Mouse (Mus musculus): ENCODE results near the gene Parn. TPM values are rescaled to one million over a fixed set of nuclear protein-coding genes. Genes with fewer than 3 reads are reported as not detected.

Gene Parn
- polyA plus RNA-seq, 1 experiment from 2014 or later = 29.1 TPM

DNA sequence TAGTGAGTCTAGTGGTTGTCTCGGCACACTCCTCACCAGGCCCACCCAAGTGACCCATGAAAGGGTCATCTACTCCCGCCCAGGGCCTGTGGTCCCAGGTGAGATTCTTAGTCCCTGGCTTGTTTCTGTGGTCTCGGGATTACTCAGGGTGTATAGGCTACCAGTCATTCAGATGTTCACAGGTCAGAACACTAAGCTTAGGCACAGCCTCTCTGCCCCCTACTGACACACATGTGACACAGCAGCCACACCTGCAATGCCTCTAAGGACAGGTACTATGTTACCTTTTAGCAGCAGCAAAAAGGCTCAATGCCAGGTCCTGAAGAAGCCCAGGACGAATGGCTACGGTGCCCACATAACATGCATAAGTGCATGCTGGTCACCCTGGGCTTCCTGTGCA is 136.7 kb downstream of the Parn start:
- Histone ChIP-seq H3K9ac (replicated peaks; ENCODE audit: low read depth, low read length) (no peak overlapping the region), H3K36me3 (ENCODE audit: control insufficient read depth, insufficient read depth, low read length) (no peaks in the 10 kb centered on the region), H3K27ac (ENCODE audit: low read depth, low read length) (no peak overlapping the region), H3K27me3 (ENCODE audit: control insufficient read depth, insufficient read depth, low read length) (no peaks in the 10 kb centered on the region), H3K4me2 (ENCODE audit: low read depth, low read length) (no peak overlapping the region), H3K4me3 (ENCODE audit: low read depth, low read length) (no peak overlapping the region), H3K9me3 (ENCODE audit: control insufficient read depth, low read length) (no peaks in the 10 kb centered on the region), H3K4me1 (ENCODE audit: control insufficient read depth, insufficient read depth, low read length) (no peaks in the 10 kb centered on the region)
- no peak for ATAC-seq (ENCODE audit: low read depth)
- WGBS = 89% methylated on average over 5 of the region's 5 CpGs

DNA sequence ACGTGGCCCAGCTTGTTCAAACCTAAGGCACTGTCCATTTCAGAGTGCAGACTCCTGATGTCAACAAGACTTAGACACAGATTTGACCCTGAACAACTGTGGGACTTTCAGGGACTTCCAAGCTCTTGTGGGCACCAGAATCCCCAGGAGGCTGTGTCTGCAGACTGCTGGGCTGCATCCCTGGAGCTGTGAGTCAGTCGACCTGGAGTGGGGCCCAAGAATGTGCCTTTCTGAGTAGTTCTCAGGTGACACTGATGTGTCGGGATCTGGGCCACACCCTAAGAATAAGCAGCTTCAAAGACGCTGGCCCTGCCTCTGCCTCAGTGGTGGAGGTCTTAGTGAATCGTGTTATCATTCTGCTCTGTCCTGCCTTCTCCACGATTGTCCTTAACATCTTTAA is 146.6 kb downstream of the Parn start:
- H3K4me1 ChIP-seq (ENCODE audit: control insufficient read depth, insufficient read depth, low read length) = no peaks in the 10 kb centered on the region
- no peak overlapping the region for H3K9ac ChIP-seq (replicated peaks; ENCODE audit: low read depth, low read length)
- H3K36me3 ChIP-seq (ENCODE audit: control insufficient read depth, insufficient read depth, low read length) = no peaks in the 10 kb centered on the region
- H3K4me3 ChIP-seq (ENCODE audit: low read depth, low read length) = no peak overlapping the region
- no peak overlapping the region for H3K4me2 ChIP-seq (ENCODE audit: low read depth, low read length)
- no peak for ATAC-seq (ENCODE audit: low read depth)
- H3K27me3 ChIP-seq (ENCODE audit: control insufficient read depth, insufficient read depth, low read length) = no peaks in the 10 kb centered on the region
- no peak overlapping the region for H3K27ac ChIP-seq (ENCODE audit: low read depth, low read length)
- WGBS = 82% methylated on average over 6 of the region's 6 CpGs
- H3K9me3 ChIP-seq (ENCODE audit: control insufficient read depth, low read length) = no peaks in the 10 kb centered on the region

DNA sequence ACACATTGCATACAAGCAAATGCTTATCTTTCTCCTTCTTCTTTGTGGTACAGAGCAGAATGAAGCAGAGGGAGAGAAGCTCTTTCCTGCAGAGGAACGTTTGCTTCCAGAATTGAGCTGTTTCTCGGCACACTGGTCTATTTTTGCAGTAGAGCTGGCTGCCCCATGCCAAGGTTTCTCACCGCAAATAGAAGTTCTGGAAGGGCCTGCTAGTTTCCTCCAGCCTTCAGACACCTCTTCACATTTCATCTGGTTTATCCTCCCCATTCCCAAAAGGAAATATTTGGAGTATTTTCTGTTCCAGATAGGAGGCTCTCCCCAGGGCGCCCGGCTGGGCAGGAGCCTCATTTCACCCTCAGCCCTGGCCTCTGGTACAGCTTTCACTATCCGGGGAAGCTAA is 147.7 kb downstream of the Parn start:
- H3K9ac ChIP-seq (replicated peaks; ENCODE audit: low read depth, low read length) = no peak overlapping the region
- WGBS = 94% methylated on average over 6 of the region's 6 CpGs
- no peak overlapping the region for H3K27ac ChIP-seq (ENCODE audit: low read depth, low read length)

DNA sequence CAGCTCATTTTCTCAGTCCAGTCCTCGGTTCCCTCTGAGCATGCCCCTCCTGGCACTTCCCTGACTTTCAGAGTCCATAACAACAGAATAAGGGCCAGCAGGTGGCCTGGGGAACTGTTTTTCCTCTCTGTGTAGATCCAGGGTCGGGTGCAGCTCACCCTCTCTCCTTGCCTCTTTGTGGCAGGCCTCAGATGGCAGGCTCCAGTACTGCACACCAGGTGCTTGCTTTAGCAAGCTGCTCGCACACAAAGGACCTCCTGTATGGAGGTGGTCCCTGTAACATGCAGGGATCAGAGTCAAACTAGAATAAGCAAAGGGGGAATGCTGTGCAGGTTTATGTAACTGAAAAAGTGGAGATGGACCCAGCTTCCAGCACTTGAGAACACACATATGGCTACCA is 151.8 kb downstream of the Parn start:
- H3K36me3 ChIP-seq (ENCODE audit: control insufficient read depth, insufficient read depth, low read length) = no peaks in the 10 kb centered on the region
- H3K4me3 ChIP-seq (ENCODE audit: low read depth, low read length) = no peak overlapping the region
- ATAC-seq (ENCODE audit: low read depth) = no peak
- H3K4me2 ChIP-seq (ENCODE audit: low read depth, low read length) = no peak overlapping the region
- H3K9ac ChIP-seq (replicated peaks; ENCODE audit: low read depth, low read length) = no peak overlapping the region
- no peaks in the 10 kb centered on the region for H3K9me3 ChIP-seq (ENCODE audit: control insufficient read depth, low read length)
- WGBS = 48% methylated on average over 3 of the region's 3 CpGs
- H3K27me3 ChIP-seq (ENCODE audit: control insufficient read depth, insufficient read depth, low read length) = no peaks in the 10 kb centered on the region
- H3K27ac ChIP-seq (ENCODE audit: low read depth, low read length) = no peak overlapping the region
- H3K4me1 ChIP-seq (ENCODE audit: control insufficient read depth, insufficient read depth, low read length) = no peaks in the 10 kb centered on the region

More for the DNA sequence above, 147.7 kb downstream of the Parn start:
- no peaks in the 10 kb centered on the region for H3K9me3 ChIP-seq (ENCODE audit: control insufficient read depth, low read length)
- ATAC-seq (ENCODE audit: low read depth) = no peak
- H3K27me3 ChIP-seq (ENCODE audit: control insufficient read depth, insufficient read depth, low read length) = no peaks in the 10 kb centered on the region
- H3K4me1 ChIP-seq (ENCODE audit: control insufficient read depth, insufficient read depth, low read length) = no peaks in the 10 kb centered on the region
- no peak overlapping the region for H3K4me2 ChIP-seq (ENCODE audit: low read depth, low read length)
- no peaks in the 10 kb centered on the region for H3K36me3 ChIP-seq (ENCODE audit: control insufficient read depth, insufficient read depth, low read length)
- no peak overlapping the region for H3K4me3 ChIP-seq (ENCODE audit: low read depth, low read length)

DNA sequence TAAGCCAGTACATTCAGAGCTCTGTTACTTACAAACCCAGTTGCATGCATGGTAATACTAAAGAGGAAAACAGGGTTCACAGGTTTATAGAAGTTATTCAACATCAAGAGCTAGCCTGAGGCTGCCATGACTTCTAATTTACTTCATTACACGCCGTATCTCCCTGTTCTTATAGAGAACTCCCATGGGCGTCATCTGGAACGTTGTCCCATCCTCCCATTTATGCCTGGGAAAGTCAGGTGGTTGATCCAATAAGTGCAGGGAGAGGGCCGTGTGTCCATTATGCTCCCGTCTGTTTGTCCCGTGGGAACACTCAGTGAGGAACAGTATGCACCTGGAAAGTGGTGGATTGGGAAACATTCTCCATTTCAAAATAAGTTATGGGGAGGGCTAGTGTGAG is 152.4 kb downstream of the Parn start:
- Histone ChIP-seq H3K4me1 (ENCODE audit: control insufficient read depth, insufficient read depth, low read length) (no peaks in the 10 kb centered on the region), H3K9ac (replicated peaks; ENCODE audit: low read depth, low read length) (no peak overlapping the region), H3K27ac (ENCODE audit: low read depth, low read length) (no peak overlapping the region), H3K9me3 (ENCODE audit: control insufficient read depth, low read length) (no peaks in the 10 kb centered on the region), H3K4me2 (ENCODE audit: low read depth, low read length) (no peak overlapping the region), H3K27me3 (ENCODE audit: control insufficient read depth, insufficient read depth, low read length) (no peaks in the 10 kb centered on the region), H3K4me3 (ENCODE audit: low read depth, low read length) (no peak overlapping the region), H3K36me3 (ENCODE audit: control insufficient read depth, insufficient read depth, low read length) (no peaks in the 10 kb centered on the region)
- 67% methylated on average over 7 of the region's 7 CpGs for WGBS
- ATAC-seq (ENCODE audit: low read depth) = no peak

DNA sequence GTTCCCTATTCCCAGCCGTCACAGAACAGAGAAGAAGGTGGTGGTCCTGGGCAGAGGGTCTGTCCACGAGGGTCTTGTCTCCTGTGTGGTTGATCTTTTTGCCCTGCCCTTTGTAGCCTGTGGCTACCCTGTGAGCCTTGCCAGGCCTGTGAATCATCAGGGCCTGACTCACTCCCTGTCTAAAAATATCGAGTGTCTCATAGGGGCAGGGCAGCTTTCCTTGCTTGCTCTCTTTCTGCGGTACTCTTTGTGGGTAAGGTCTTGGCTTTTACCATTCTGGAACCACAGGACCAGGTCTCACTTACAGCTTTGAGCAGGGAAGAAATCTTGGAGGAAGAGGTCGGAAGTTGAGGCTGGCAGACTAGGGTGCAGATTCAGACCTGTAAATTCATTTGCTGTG is 162.9 kb downstream of the Parn start:
- Histone ChIP-seq H3K27me3 (ENCODE audit: control insufficient read depth, insufficient read depth, low read length) (no peaks in the 10 kb centered on the region), H3K4me1 (ENCODE audit: control insufficient read depth, insufficient read depth, low read length) (no peaks in the 10 kb centered on the region), H3K27ac (ENCODE audit: low read depth, low read length) (no peak overlapping the region), H3K9ac (replicated peaks; ENCODE audit: low read depth, low read length) (no peak overlapping the region), H3K9me3 (ENCODE audit: control insufficient read depth, low read length) (no peaks in the 10 kb centered on the region), H3K4me2 (ENCODE audit: low read depth, low read length) (no peak overlapping the region), H3K4me3 (ENCODE audit: low read depth, low read length) (no peak overlapping the region), H3K36me3 (ENCODE audit: control insufficient read depth, insufficient read depth, low read length) (no peaks in the 10 kb centered on the region)
- 87% methylated on average over 5 of the region's 5 CpGs for WGBS
- no peak for ATAC-seq (ENCODE audit: low read depth)

DNA sequence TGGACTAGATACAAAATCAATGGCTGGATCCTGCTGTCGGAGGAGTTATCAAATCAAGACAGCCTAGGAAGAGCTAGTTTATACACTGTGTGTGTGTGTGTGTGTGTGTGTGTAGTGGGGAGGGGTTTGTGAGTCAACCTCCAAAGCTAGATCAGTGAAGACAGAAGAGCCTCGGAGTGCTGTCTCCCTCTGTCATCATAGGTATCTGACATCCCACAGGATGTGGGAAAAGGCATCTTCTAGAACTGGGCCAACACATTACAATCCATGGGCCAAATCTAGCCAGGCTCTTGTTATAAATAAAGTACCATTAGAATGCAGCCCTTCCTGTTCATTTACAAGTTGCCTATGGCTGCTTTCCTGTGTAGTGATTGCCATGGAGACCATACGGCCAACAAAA is 163.5 kb downstream of the Parn start:
- Histone ChIP-seq H3K27me3 (ENCODE audit: control insufficient read depth, insufficient read depth, low read length) (no peaks in the 10 kb centered on the region), H3K27ac (ENCODE audit: low read depth, low read length) (no peak overlapping the region), H3K4me2 (ENCODE audit: low read depth, low read length) (no peak overlapping the region), H3K36me3 (ENCODE audit: control insufficient read depth, insufficient read depth, low read length) (no peaks in the 10 kb centered on the region), H3K4me3 (ENCODE audit: low read depth, low read length) (no peak overlapping the region), H3K9ac (replicated peaks; ENCODE audit: low read depth, low read length) (no peak overlapping the region), H3K4me1 (ENCODE audit: control insufficient read depth, insufficient read depth, low read length) (no peaks in the 10 kb centered on the region), H3K9me3 (ENCODE audit: control insufficient read depth, low read length) (no peaks in the 10 kb centered on the region)
- no peak for ATAC-seq (ENCODE audit: low read depth)
- 87% methylated on average over 3 of the region's 3 CpGs for WGBS

DNA sequence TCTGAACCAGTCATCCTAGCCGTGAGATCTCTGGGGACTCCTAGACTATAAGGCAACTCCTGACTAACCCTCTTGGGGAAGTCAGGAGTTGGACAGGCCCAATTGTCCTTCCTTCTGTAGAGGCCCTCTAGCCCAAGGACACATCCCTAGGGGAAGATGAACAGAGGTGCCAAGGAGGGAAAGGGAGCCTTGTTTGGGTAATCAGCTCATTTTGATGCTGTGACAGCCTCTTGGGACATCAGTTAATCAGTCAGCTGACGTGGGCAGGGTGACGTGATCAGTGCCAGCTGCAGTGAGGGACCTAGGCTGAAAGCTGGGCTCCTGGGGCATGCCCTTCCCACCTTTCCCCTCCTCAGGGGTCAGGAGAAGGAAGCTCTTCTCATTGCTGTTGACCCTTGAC is 169.0 kb downstream of the Parn start:
- Histone ChIP-seq H3K27me3 (ENCODE audit: control insufficient read depth, insufficient read depth, low read length) (no peaks in the 10 kb centered on the region), H3K9me3 (ENCODE audit: control insufficient read depth, low read length) (no peaks in the 10 kb centered on the region), H3K4me1 (ENCODE audit: control insufficient read depth, insufficient read depth, low read length) (no peaks in the 10 kb centered on the region), H3K36me3 (ENCODE audit: control insufficient read depth, insufficient read depth, low read length) (no peaks in the 10 kb centered on the region), H3K27ac (ENCODE audit: low read depth, low read length) (no peak overlapping the region), H3K4me3 (ENCODE audit: low read depth, low read length) (no peak overlapping the region), H3K9ac (replicated peaks; ENCODE audit: low read depth, low read length) (no peak overlapping the region), H3K4me2 (ENCODE audit: low read depth, low read length) (no peak overlapping the region)
- ATAC-seq (ENCODE audit: low read depth) = no peak
- 81% methylated on average over 3 of the region's 3 CpGs for WGBS

DNA sequence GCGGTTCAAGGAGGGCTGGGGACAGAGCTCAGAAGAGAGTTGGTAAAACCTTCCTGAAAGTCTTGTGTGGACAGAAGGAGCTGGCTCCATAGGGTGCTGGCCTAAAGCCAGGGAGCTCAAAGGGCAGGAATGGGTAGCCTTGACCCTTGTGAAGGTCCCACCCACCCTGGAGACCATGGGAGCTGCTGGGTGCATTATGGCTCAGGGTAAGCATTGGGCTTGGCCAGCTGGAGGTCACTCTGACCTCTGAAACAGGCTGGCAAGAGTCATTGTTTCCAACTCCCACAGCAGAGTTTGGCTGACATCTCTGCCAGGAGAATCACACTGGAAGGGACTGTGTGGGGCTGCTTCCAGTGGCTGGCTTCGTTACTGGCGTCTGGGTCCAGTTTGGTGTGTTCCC is 174.0 kb downstream of the Parn start:
- H3K4me2 ChIP-seq (ENCODE audit: low read depth, low read length) = no peak overlapping the region
- H3K9me3 ChIP-seq (ENCODE audit: control insufficient read depth, low read length) = no peaks in the 10 kb centered on the region
- no peak for ATAC-seq (ENCODE audit: low read depth)
- H3K9ac ChIP-seq (replicated peaks; ENCODE audit: low read depth, low read length) = no peak overlapping the region
- H3K4me3 ChIP-seq (ENCODE audit: low read depth, low read length) = no peak overlapping the region
- WGBS = 90% methylated on average over 3 of the region's 3 CpGs
- H3K27me3 ChIP-seq (ENCODE audit: control insufficient read depth, insufficient read depth, low read length) = no peaks in the 10 kb centered on the region
- no peaks in the 10 kb centered on the region for H3K4me1 ChIP-seq (ENCODE audit: control insufficient read depth, insufficient read depth, low read length)
- no peak overlapping the region for H3K27ac ChIP-seq (ENCODE audit: low read depth, low read length)
- H3K36me3 ChIP-seq (ENCODE audit: control insufficient read depth, insufficient read depth, low read length) = no peaks in the 10 kb centered on the region

DNA sequence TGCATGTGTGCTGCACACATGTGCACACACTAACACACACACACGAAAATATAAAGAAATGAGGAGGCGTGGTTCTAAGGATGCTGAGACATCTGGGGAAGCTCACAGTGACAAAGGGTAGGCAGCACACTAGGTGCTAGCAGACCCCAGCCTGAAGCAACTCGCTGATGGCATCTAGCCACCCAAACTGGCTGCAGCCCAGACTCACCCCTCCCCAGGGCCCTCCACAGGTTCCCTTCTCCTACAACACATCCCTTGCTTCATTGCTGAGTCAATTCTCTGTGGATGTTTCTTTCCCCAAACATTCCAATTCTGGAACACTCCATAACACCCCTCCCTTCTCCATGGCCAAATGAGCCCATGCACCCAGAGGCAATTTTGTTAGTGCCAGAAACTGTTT is 175.0 kb downstream of the Parn start:
- Histone ChIP-seq H3K9me3 (ENCODE audit: control insufficient read depth, low read length) (no peaks in the 10 kb centered on the region), H3K36me3 (ENCODE audit: control insufficient read depth, insufficient read depth, low read length) (no peaks in the 10 kb centered on the region), H3K4me2 (ENCODE audit: low read depth, low read length) (no peak overlapping the region), H3K4me3 (ENCODE audit: low read depth, low read length) (no peak overlapping the region), H3K27ac (ENCODE audit: low read depth, low read length) (no peak overlapping the region), H3K4me1 (ENCODE audit: control insufficient read depth, insufficient read depth, low read length) (no peaks in the 10 kb centered on the region), H3K27me3 (ENCODE audit: control insufficient read depth, insufficient read depth, low read length) (no peaks in the 10 kb centered on the region), H3K9ac (replicated peaks; ENCODE audit: low read depth, low read length) (no peak overlapping the region)
- ATAC-seq (ENCODE audit: low read depth) = no peak
- WGBS = 87% methylated on average over 3 of the region's 3 CpGs
